Mouse (Mus musculus): ENCODE measurements around the gene Map2k7. TPM values are rescaled to one million over a fixed set of nuclear protein-coding genes. Genes with fewer than 3 reads are reported as not detected.

The Map2k7 gene
- polyA plus RNA-seq, 1 experiment from 2014 or later: 20.3 TPM

- 86% methylated on average over 5 of the region's 5 CpGs for WGBS
- ATAC-seq: no peak
- no peak for DNase-seq (ENCODE audit: low spot score)
- no peak overlapping the region for H3K9ac ChIP-seq (ENCODE audit: low read length)
- peaks cover 96% of the 10 kb centered on the region for H3K36me3 ChIP-seq (ENCODE audit: control insufficient read depth, insufficient read depth, low read length)
- H3K9me3 ChIP-seq (replicated peaks; ENCODE audit: control insufficient read depth, low read length): no peaks in the 10 kb centered on the region
- H3K4me2 ChIP-seq (ENCODE audit: low read length): no peak overlapping the region
- no peak overlapping the region for H3K4me3 ChIP-seq (ENCODE audit: low read depth, low read length)
- no peaks in the 10 kb centered on the region for H3K27me3 ChIP-seq (replicated peaks; ENCODE audit: control insufficient read depth, insufficient read depth, low read length)
- no peak overlapping the region for H3K27ac ChIP-seq (ENCODE audit: low read depth, low read length)
- no peaks in the 10 kb centered on the region for H3K4me1 ChIP-seq (ENCODE audit: control insufficient read depth, insufficient read depth, low read length)
Measured at GRCm38 (mm10) chr8:4292738-4293137, 54.2 kb downstream of the Map2k7 start.

Other genes starting within 250 kb of the Map2k7 start
- gene Cd209f, start 132.9 kb upstream of the Map2k7 start, polyA plus RNA-seq (2014; fragmentation: Nextera tagmentation; extraction: Ambion mirVana): 0.25 and 0.51 TPM in 2 replicates
- gene Cd209g, start 104.6 kb upstream of the Map2k7 start, polyA plus RNA-seq (2014; fragmentation: Nextera tagmentation; extraction: Ambion mirVana): not detected in 2 replicates
- 45.9 and 70.0 TPM in 2 replicates for gene Evi5l, start 72.2 kb upstream of the Map2k7 start, polyA plus RNA-seq (2014; fragmentation: Nextera tagmentation; extraction: Ambion mirVana)
- gene Prr36, start 21.3 kb upstream of the Map2k7 start, polyA plus RNA-seq (2014; fragmentation: Nextera tagmentation; extraction: Ambion mirVana): 25.3 and 38.7 TPM in 2 replicates
- not detected in 2 replicates for gene Lrrc8e, start 11.9 kb upstream of the Map2k7 start, polyA plus RNA-seq (2014; fragmentation: Nextera tagmentation; extraction: Ambion mirVana)
- gene Gm49320, start 125 bp downstream of the Map2k7 start, polyA plus RNA-seq (2014; fragmentation: Nextera tagmentation; extraction: Ambion mirVana): 0.51 TPM in 1 of 2 replicates, not detected in the other
- gene Tgfbr3l, start 9.5 kb downstream of the Map2k7 start, polyA plus RNA-seq (2014; fragmentation: Nextera tagmentation; extraction: Ambion mirVana): 2.1 and 2.8 TPM in 2 replicates
- gene Snapc2, start 14.3 kb downstream of the Map2k7 start, polyA plus RNA-seq (2014; fragmentation: Nextera tagmentation; extraction: Ambion mirVana): 59.9 and 81.8 TPM in 2 replicates
- 236 and 302 TPM in 2 replicates for gene Ctxn1, start 20.5 kb downstream of the Map2k7 start, polyA plus RNA-seq (2014; fragmentation: Nextera tagmentation; extraction: Ambion mirVana)
- 49.9 and 51.3 TPM in 2 replicates for gene Timm44, start 37.2 kb downstream of the Map2k7 start, polyA plus RNA-seq (2014; fragmentation: Nextera tagmentation; extraction: Ambion mirVana)
- 12.2 and 16.3 TPM in 2 replicates for gene Ccl25, start 86.5 kb downstream of the Map2k7 start, polyA plus RNA-seq (2014; fragmentation: Nextera tagmentation; extraction: Ambion mirVana)
- gene Elavl1, start 86.7 kb downstream of the Map2k7 start, polyA plus RNA-seq (2014; fragmentation: Nextera tagmentation; extraction: Ambion mirVana): 134 and 153 TPM in 2 replicates